Mouse (Mus musculus) layer of hippocampus, postnatal 10 days (tissue): Measurements from ENCODE around the gene Mpzl3. TPM values are rescaled to one million over a fixed set of nuclear protein-coding genes. Genes with fewer than 3 reads are reported as not detected.

ENCODE experiments used
- DNase-seq, 2 experiments: peaks; one replicate each; pipeline ENCODE4 v3.0.0; 2021; ENCODE audit warnings: low spot score in 2 of 2
- total RNA-seq, 2 experiments: library from RNA; stranded (reverse); gene quantifications; 2 replicates each; pipeline ENCODE4 v1.2.3; 2021

Gene Mpzl3
- total RNA-seq, 2 experiments from 2014 or later, result 3.1 to 3.7 TPM

DNA sequence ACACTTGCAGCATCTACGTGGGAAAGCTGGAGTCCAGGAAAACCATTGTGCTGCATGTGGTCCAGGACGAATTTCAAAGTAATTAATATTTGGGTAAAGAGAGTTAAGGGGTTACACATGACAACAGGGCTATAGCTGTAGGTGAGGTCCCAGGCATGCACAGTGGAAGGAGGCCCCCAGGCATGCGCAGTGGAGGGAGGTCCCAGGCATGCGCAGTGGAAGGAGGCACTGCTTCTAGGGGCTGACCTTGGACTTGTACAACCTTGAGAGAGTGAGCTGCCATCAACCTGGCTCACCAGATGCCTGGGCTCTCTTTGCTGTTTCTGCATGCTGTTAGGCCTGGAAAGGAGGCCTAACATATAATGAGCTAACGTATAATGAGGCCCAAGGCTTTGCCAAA lies 42.9 kb downstream of the Mpzl3 start:
- DNase-seq, result no peak

GRCm38 (mm10) chr9:45098426-45098825 lies 43.4 kb downstream of the Mpzl3 start:
- no peak for DNase-seq

- no peak for DNase-seq
These were observed 47.5 kb downstream of the Mpzl3 start for GRCm38 (mm10) chr9:45102528-45102927.

DNA sequence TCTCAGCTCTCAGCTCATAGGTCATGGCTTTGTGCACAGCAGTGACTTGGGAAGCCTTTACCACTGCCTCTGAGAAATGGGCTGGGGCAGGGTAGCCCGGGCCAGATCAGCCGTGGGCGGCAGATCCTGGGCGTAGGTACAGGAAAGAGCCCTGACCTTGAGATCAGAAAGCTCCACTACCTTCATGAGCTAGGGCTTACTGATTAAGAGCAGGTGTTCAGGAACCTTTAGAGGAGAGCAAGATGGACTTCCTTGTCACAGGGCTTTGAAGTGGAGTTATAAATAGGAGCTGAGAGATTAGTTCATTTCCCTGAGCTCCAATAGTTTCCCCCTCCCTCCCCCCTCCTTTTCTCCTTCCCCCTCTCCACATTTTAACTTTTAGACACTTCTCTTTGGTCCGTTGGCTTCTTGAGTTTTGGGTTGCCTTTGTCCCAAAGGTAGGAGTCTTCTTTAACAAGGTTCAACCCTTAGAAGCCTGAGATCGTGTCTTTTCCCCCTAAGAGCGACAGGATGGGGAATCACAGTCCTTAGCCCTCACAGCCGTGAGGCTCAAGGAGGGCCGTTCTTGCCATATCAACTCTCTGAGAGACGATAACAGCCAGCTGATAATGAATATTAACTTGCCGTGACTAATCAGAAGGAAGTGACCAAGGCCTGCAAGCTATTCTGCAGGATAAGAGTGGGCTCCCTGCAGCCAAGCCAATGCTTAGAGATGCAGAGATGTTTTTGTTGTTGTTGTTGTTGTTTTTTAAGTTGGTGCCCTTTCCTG lies 48.4 kb downstream of the Mpzl3 start:
- no peak for DNase-seq

DNA sequence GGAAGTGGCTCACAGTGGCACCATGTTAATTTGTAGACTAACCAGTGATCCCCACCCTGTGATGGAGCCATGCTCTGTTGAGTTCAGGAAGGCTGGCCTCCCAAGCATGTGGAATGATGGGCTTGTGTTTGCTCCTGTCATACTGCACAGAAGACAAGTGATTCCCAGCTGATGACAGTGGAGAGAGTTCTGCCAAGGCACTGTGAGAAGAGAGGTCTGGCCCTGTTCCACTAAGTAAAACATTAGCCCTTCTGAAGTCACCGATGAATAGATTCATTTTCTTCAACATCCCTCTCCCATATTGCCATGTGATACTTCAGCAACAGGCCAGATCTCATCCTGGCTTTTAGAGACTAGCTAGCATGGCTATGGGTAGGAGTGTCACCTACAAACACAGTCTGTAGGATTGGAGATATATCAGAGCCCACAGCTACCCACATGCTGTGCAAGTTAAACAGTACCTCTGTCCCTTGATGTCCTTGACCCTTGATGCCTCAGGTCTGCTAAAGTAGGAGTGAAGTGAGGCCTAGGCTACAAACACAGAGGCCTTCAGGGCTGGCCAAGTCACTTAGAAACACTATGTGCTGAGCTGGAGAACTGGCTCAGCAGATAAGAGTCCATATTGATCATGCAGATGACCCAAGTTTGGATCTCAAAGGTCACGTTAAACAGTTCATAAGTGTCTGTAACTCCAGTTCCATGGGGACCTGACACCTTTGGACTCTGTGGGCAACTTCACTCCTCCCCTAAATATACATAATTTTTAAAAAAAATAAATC lies 50.8 kb downstream of the Mpzl3 start:
- DNase-seq, result no peak

- peak in 1 of 2 experiments; percentile 70 for DNase-seq
These were observed 60.7 kb downstream of the Mpzl3 start for GRCm38 (mm10) chr9:45115706-45116105.

DNA sequence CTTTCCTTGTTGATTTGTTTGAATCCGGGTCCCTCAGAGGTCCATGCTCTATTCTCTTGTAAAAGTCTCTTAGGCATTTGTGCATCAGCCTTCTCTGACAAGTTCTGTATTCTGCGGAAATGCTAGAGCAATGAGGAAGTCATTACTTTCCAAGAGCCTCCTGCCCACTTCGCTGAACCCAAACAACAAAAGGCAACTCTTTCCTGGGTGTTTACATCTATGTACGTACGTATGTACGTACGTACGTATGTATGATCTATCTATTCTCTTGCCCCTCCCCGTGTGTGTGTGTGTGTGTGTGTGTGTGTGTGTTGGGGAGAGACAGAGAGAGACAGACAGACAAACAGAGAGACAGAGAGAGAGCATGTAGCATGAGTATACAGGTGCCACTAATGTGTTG lies 61.8 kb downstream of the Mpzl3 start:
- no peak for DNase-seq

DNA sequence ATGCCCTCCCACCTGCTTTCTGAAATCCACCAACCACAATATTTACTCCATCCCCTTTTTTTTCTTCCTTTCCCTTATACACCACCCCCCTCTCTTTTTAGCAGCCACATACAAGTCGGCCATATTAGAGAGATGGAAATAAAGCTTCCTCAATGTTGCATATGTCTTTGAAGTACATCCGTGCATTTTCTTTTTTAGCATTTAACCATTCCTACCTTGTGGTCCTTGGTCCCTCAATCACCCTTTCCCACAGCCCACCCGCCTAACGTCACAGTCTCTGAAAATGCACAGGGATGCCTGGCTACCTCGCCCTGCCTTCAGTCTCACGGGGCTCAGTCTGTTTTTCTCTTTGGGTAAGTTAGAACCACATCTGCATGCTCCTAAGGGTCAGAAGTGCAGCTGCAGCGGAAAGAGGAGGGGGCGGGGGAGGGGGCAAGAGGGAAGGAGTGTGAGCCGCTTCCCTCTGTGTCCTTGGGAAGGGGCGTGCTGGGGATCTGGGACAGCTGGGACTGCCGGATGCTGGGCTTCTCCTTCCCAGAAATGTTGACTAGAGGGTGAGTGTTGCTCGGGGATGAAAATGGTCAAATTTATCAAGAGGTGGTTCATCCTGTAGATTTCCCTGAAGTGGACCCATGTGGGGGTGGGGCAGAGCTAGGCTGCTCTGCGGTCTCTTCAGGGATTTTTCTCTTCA lies 62.9 kb downstream of the Mpzl3 start, which contains the start of gene Scn2b:
Gene Scn2b (plus strand): TSS at position 42 of the 691 bp plus-strand sequence.
- peak in 1 of 2 experiments; percentile 45 for DNase-seq

GRCm38 (mm10) chr9:45118552-45118951 lies 63.6 kb downstream of the Mpzl3 start:
- no peak for DNase-seq

DNA sequence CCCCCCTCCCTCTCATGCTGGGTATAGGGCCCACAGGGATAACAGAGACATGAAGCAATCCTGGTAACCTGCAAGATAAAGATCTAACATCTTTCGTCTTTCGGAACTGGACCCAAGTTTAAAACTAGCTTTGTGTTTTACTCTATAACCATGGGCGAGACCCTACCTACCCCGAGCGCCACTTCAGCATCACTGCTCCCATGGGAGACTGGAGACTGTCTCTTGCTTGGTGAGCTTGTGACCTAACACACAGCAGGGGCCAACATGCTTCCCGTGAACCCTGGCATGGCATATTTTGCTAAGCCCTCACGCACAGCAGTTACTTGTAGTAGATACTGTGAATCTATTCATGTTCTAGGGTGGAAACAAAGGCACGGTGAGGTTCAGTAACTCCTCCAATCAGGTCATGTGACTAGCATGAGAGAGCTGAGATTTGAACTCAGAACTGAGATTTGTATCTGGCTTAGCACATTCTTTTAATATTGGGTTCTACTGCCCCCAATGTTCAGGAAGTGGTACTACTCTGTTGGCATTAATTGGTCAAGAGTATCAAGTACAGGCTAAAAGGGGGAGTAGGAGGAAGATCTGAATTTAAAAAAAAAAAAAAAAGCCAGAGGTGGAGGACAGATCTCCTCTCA lies 64.4 kb downstream of the Mpzl3 start:
- DNase-seq, result no peak

GRCm38 (mm10) chr9:45119954-45120530 lies 65.1 kb downstream of the Mpzl3 start:
- DNase-seq, result no peak

- DNase-seq, result no peak
These were observed 65.6 kb downstream of the Mpzl3 start for GRCm38 (mm10) chr9:45120567-45120966.

- DNase-seq, result no peak
These were observed 66.0 kb downstream of the Mpzl3 start for GRCm38 (mm10) chr9:45121001-45121400.

DNA sequence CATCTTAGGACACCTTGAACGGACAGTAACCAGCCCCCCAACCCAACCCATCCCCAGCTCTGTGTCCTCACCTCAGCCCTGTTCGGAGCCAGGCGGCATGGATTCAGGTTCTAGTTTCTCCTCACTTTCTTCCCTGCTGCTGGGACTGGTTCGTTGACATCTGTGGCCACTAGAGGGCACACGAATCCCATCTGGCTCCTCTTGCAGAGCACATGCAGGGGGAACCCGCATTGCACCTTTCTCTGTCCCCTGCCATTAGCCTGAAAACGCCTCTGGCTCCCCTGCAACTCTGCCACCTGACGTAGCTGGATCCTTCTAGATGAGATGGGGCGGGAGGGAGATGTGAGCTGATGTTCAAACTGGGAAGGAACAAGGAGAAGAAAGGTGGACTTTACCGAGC lies 66.8 kb downstream of the Mpzl3 start:
- peak; percentile 81 to 83 for DNase-seq

DNA sequence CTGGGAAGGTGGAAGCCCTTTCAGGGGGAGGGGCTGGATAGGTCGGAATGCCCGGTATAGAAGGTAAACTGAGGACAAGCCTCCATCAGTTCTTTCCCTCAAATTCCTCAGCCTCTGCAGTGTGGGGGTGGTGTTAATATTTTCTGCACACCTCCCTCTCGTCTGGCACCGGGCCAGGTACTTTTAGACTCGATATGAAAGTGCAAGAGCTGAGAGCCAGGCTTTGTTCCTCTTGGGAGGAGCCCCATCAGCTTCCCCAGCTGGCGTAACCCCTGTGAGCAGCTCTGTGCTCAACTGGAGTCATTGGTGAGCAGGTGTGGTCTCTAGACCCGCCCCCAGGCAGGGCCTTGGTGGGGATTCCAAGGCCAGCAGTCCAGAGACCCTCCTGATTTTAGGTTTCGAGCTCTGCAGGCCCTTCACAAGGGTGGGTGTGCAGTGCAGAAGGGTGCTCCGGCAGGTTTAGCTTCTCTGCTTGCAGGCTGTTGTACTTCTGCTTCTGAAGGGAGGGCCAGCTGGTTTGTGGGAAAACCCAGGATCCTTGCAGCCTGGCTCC lies 67.3 kb downstream of the Mpzl3 start:
- DNase-seq, result peak; percentile 62 to 66

DNA sequence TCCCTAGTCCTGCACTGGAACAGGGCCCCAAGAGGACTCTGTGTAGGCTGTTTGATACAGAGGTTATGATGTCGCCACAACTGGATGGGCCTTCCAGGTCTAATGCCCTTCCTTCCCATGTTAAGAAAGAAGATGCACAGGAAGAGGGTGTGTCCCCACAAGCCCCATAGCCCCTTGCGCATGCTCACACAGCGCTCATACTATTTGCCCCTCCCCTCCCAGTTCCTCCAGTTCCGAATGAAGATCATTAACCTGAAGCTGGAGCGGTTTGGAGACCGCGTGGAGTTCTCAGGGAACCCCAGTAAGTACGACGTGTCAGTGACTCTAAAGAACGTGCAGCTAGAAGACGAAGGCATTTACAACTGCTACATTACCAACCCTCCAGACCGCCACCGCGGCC lies 70.2 kb downstream of the Mpzl3 start:
- no peak for DNase-seq

GRCm38 (mm10) chr9:45126941-45127340 lies 72.0 kb downstream of the Mpzl3 start:
- DNase-seq, result no peak
